Mouse (Mus musculus): ENCODE measurements around the gene Calm1. TPM values are rescaled to one million over a fixed set of nuclear protein-coding genes. Genes with fewer than 3 reads are reported as not detected.

Calm1 gene
- polyA plus RNA-seq, 1 experiment: 1,842 TPM

DNA sequence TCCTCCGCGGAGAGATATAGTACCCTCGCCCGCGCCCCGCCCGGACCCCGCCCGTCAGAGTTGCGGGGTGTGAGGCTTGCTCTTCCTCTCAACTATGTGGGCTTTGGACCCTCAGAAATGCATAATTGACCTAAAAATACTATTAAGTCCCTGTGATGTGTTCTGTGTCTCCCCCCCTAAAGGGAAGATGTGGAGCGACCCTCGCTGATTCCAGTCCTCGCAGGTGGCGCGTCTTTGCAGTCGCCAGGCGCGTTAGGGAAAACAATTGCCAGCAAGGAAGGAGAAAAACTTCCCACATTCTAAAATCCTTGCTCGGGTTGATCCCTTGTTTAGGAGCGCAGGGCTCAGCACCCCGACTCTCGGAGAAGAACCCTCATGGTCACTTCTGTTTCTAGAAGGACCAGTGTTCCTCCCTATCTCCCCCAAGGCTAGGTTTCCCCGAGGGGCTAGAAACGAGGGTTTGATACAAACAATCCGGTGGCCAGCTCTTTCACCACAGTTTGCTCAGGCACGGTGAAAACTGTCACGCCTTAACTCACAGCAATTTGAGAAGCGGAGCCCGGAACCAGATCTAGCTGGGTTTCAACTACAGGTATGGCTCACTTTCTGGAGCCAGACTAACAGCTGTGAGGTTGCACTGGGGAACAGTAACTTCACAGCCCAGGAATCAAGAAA lies 11.3 kb upstream of the Calm1 start:
- TF ChIP-seq POLR2A (IDR thresholded peaks at IDR 0.05; ENCODE audit: extremely low read depth, insufficient read depth, low read length): no peak
- no peak for TF ChIP-seq CTCF (IDR thresholded peaks at IDR 0.05; ENCODE audit: extremely low read depth, insufficient read depth, low read length)
- H3K4me1 ChIP-seq (ENCODE audit: control insufficient read depth, insufficient read depth, low read length): no peaks in the 10 kb centered on the region; the same call in 1 of the 2 replicates
- H3K4me3 ChIP-seq (ENCODE audit: insufficient read depth, low read length): peak overlapping the region; percentile 49
- H3K27ac ChIP-seq (ENCODE audit: insufficient read depth, low read length): peak overlapping the region; percentile 25; the same call in 1 of the 2 replicates

DNA sequence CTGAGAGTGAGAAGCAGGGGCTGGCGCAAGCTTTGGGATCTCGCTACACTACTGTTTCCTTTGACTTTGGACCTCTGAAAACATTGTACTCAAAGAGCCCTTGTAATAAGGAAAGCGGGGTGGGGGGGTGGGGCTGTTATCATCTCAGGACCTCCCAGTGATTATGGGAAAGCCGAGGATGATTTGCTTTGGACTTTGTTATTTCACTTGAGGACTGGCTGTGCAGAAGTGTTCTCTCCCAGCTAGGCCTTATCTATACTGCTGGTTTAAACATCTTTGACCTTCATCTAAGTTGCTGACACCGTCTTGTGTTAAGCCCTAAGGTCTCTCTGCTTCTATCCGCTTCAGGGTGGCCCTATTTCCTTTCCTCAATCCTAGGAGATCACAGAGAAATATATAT lies 8.4 kb upstream of the Calm1 start:
- Histone ChIP-seq H3K4me1 (ENCODE audit: control insufficient read depth, insufficient read depth, low read length) (no peaks in the 10 kb centered on the region), H3K4me3 (ENCODE audit: insufficient read depth, low read length) (no peak overlapping the region), H3K27ac (ENCODE audit: insufficient read depth, low read length) (no peak overlapping the region)
- no peak for TF ChIP-seq CTCF (IDR thresholded peaks at IDR 0.05; ENCODE audit: extremely low read depth, insufficient read depth, low read length)
- no peak for TF ChIP-seq POLR2A (IDR thresholded peaks at IDR 0.05; ENCODE audit: extremely low read depth, insufficient read depth, low read length)

DNA sequence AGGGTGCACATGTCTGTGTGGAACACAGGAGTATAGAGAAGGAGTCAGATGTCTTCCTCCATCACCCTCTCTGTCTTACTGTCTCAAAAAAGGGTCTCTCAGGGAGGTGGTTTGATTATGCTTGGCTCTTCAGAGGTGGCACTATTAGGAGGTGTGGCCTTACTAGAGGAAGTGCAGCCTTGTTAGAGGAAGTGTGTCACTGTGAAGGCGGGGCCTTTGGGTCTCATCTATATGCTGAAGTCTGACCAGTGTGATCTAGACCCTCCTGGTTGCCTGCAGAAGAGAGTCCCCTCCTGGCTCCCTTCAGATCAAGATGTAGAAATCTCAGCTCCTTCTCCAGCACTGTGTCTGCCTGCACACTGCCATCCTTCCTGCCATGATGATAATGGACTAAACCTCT lies 5.1 kb upstream of the Calm1 start:
- H3K27ac ChIP-seq (ENCODE audit: insufficient read depth, low read length): no peak overlapping the region
- TF ChIP-seq POLR2A (IDR thresholded peaks at IDR 0.05; ENCODE audit: extremely low read depth, insufficient read depth, low read length) (no peak), CTCF (IDR thresholded peaks at IDR 0.05; ENCODE audit: extremely low read depth, insufficient read depth, low read length) (no peak)

DNA sequence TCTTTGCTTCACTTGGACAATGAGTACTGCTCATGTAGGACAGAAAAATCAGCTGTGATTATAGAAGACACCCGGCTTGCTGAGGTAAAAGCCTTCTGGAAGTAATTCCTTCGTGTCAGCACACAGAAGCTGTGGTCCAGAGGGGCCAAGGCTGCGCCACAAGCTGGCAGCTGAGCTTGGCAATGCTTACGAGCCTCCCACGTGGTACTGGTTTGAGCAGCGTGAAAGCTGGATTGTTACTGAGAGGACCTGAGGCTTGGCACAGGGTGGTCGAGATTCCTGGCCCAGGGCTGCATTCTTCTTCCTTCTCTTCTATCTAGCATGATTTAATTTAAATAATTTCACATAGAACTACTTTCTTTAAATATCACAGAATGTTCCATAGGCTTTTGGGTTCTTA lies 2.4 kb upstream of the Calm1 start:
- TF ChIP-seq POLR2A (IDR thresholded peaks at IDR 0.05; ENCODE audit: extremely low read depth, insufficient read depth, low read length) (no peak), CTCF (IDR thresholded peaks at IDR 0.05; ENCODE audit: extremely low read depth, insufficient read depth, low read length) (no peak)
- H3K4me3 ChIP-seq (ENCODE audit: insufficient read depth, low read length): no peak overlapping the region
- no peaks in the 10 kb centered on the region for H3K4me1 ChIP-seq (ENCODE audit: control insufficient read depth, insufficient read depth, low read length)
- H3K27ac ChIP-seq (ENCODE audit: insufficient read depth, low read length): no peak overlapping the region

More for the DNA sequence above, 5.1 kb upstream of the Calm1 start:
- Histone ChIP-seq H3K4me3 (ENCODE audit: insufficient read depth, low read length) (no peak overlapping the region), H3K4me1 (ENCODE audit: control insufficient read depth, insufficient read depth, low read length) (no peaks in the 10 kb centered on the region)

DNA sequence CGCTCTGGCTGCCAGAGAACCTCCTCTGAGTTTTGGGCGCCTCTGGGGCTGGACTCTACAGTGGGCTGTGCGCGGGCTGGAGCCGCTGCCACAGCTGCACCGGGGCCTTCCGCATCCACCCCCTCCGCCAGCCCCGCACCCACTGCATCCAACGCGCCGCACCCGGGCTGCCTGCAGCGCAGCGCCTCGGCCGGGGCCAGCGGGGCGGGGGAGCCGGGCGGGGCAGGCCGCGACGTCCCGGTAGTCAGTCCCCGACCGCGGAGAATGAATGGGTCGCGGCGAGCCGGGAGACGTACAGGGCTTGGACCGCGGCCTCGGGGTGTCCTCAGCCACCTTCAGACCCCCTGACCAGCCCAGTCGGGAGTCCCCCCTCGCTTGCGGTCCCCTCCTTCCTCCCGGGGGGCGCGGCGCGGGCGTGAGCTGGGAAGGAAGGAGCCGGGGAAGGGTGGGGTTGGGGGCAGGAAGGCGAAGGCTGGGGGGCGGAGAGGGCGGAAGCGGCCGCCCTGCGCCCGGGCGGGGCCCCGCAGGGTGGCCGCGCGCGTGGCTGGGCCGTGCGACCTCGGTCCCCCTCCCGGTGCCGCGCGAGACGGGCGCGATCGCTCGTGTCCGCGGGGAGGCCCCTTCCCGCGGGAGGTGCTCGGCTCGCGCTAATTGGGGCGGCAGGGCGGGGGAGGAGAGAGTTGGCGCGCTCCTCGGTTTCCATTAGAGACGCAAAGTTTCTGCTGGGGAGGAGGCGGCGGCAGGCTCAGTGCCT lies 833 bp downstream of the Calm1 start:
- peak overlapping the region; percentile 97 for H3K4me3 ChIP-seq (ENCODE audit: insufficient read depth, low read length)
- peak overlapping the region; percentile 99 for H3K27ac ChIP-seq (ENCODE audit: insufficient read depth, low read length)
- H3K4me1 ChIP-seq (ENCODE audit: control insufficient read depth, insufficient read depth, low read length): peaks cover 9% of the 10 kb centered on the region
- TF ChIP-seq POLR2A (IDR thresholded peaks at IDR 0.05; ENCODE audit: extremely low read depth, insufficient read depth, low read length): no peak
- no peak for TF ChIP-seq CTCF (IDR thresholded peaks at IDR 0.05; ENCODE audit: extremely low read depth, insufficient read depth, low read length)

DNA sequence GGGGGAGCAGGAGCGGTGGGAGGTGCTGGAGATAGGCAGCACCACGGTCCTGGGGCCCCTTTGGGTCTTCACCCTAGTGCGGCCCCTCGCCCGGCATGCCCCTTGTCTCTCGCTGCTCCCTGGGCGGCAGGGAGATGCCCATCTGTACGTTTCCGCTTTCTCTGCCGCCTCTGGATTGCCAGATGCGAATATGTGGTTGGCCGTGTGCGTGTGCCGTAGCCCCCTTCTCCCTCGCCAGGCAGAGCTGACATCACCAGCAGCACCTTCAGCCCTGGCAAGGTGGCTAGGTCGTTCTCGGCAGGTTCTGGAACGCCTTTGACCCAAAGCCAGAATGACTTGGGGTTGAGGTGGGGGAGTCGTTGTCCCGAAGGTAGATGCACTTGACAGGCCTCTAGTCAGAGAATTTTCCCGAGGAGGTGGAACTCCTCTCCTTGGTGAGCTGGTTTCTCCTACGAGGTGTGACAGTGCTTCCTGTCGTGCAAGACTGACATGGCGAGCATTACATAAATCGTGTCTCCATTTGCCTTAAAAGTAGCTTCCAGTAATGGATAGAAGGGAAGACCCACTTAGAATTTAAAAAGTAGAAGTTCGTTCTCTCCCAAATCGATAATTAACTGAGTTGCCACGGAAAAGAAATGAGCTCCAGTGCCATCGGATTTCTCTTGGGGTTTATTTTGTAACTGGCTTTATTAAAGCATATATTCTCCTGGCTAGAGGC lies 1.6 kb downstream of the Calm1 start:
- peak overlapping the region; percentile 99 for H3K27ac ChIP-seq (ENCODE audit: insufficient read depth, low read length)
- peak overlapping the region; percentile 97 for H3K4me3 ChIP-seq (ENCODE audit: insufficient read depth, low read length)
- peaks cover 13% of the 10 kb centered on the region for H3K4me1 ChIP-seq (ENCODE audit: control insufficient read depth, insufficient read depth, low read length)
- TF ChIP-seq POLR2A (IDR thresholded peaks at IDR 0.05; ENCODE audit: extremely low read depth, insufficient read depth, low read length) (peak; percentile 6; the same call in 1 of the 2 replicates), CTCF (IDR thresholded peaks at IDR 0.05; ENCODE audit: extremely low read depth, insufficient read depth, low read length) (no peak)

DNA sequence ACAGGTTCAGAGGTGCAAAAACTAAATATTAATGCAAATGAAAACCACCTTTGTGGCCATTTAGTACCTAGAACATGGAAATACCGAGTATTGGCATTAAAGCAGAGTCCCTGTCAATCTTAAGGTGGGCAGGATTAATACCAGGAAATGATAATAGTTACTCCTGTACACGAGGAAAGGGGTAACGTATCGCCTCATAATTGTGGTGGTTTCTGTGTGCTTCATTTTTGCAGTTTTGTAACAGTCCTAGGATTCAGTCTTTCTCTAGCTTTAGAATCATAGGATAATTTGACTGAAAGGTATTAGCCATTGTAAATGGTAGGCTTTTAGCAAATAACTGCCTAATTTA lies 2.1 kb downstream of the Calm1 start:
- no peak overlapping the region; the same call in 1 of the 2 replicates for H3K27ac ChIP-seq (ENCODE audit: insufficient read depth, low read length)
- H3K4me1 ChIP-seq (ENCODE audit: control insufficient read depth, insufficient read depth, low read length): peaks cover 15% of the 10 kb centered on the region
- H3K4me3 ChIP-seq (ENCODE audit: insufficient read depth, low read length): peak overlapping the region; percentile 97
- TF ChIP-seq POLR2A (IDR thresholded peaks at IDR 0.05; ENCODE audit: extremely low read depth, insufficient read depth, low read length): no peak
- no peak for TF ChIP-seq CTCF (IDR thresholded peaks at IDR 0.05; ENCODE audit: extremely low read depth, insufficient read depth, low read length)

DNA sequence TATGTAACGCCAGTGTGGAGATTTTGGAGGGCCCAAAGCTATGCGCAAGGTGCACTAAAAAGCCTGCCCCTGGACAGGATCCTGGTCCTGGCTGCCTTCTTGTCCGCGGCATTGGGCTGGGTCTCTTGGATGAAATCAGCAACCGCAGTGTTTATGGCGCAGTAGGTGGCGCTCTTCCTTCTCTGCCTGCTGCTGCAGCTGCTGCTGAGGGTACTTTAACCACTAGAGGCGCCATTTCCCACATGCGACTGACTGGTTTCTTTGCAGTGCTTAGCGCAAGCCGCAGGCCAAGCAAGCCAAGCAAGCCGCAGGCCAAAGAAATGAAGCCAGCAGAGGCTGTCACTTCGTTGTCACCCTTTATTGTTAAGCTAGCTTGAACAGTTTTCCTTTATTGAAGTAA lies 2.6 kb downstream of the Calm1 start:
- H3K27ac ChIP-seq (ENCODE audit: insufficient read depth, low read length): no peak overlapping the region
- TF ChIP-seq POLR2A (IDR thresholded peaks at IDR 0.05; ENCODE audit: extremely low read depth, insufficient read depth, low read length) (peak; percentile 58; the same call in 1 of the 2 replicates), CTCF (IDR thresholded peaks at IDR 0.05; ENCODE audit: extremely low read depth, insufficient read depth, low read length) (peak; percentile 99)
- H3K4me1 ChIP-seq (ENCODE audit: control insufficient read depth, insufficient read depth, low read length): peaks cover 16% of the 10 kb centered on the region
- H3K4me3 ChIP-seq (ENCODE audit: insufficient read depth, low read length): peak overlapping the region; percentile 97

DNA sequence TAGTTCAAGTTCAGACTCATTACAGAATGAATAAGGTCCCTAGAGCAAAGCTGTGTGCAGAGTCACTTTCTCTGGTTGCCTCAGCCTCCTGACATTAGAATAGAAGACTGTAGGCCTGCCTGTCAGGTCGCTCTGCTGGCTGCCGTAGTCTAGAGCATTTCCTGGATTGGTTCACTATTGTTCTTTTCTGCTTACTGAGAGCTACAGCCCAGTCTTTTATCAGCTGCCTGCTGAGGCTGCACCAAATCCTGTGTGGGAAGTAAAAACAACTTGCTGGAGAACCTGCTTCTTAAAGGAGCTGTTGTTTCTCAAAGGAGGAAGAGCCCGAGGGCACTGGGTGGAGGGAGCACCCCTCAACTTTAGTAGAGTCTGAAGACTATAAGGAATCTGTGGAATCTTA lies 4.5 kb downstream of the Calm1 start:
- TF ChIP-seq POLR2A (IDR thresholded peaks at IDR 0.05; ENCODE audit: extremely low read depth, insufficient read depth, low read length): no peak; the same call in 1 of the 2 replicates
- TF ChIP-seq CTCF (IDR thresholded peaks at IDR 0.05; ENCODE audit: extremely low read depth, insufficient read depth, low read length): no peak
- Histone ChIP-seq H3K4me1 (ENCODE audit: control insufficient read depth, insufficient read depth, low read length) (peaks cover 20% of the 10 kb centered on the region), H3K4me3 (ENCODE audit: insufficient read depth, low read length) (peak overlapping the region; percentile 97), H3K27ac (ENCODE audit: insufficient read depth, low read length) (peak overlapping the region; percentile 54; the same call in 1 of the 2 replicates)
